Mouse (Mus musculus) neural tube, embryonic 12.5 days (tissue): ENCODE data around the gene Rbp7. TPM values are rescaled to one million over a fixed set of nuclear protein-coding genes. Genes with fewer than 3 reads are reported as not detected.

Experiments
- ATAC-seq: fragments of 200-750 bp; cut with Nextera tagmentation; 2 replicates; pipeline ENCODE4 v1.8.0; 2017; ENCODE audit warnings: low read depth, mild to moderate bottlenecking, moderate TSS enrichment, moderate library complexity; ENCODE audit not compliant: low FRiP score
- H3K27ac ChIP-seq: fragments of 300-500 bp; sonication (generic); 2 replicates; pipeline ENCODE4 v1.5.1; 2016
- H3K27me3 ChIP-seq: fragments of 300-500 bp; sonication (generic); replicated peaks from 2 replicates; pipeline ENCODE4 v1.6.1; 2016; ENCODE audit warnings: mild to moderate bottlenecking
- H3K36me3 ChIP-seq: fragments of 300-500 bp; sonication (generic); 2 replicates; pipeline ENCODE4 v1.6.1; 2016; ENCODE audit warnings: mild to moderate bottlenecking
- H3K4me1 ChIP-seq: fragments of 300-500 bp; sonication (generic); 2 replicates; pipeline ENCODE4 v1.6.1; 2016
- H3K4me2 ChIP-seq: fragments of 300-500 bp; sonication (generic); replicated peaks from 2 replicates; pipeline ENCODE4 v1.6.1; 2016; ENCODE audit warnings: mild to moderate bottlenecking
- H3K4me3 ChIP-seq: fragments of 300-500 bp; sonication (generic); 2 replicates; pipeline ENCODE4 v1.5.1; 2016
- H3K9ac ChIP-seq: fragments of 300-500 bp; sonication (generic); 2 replicates; pipeline ENCODE4 v1.6.1; 2016; ENCODE audit warnings: mild to moderate bottlenecking
- H3K9me3 ChIP-seq: fragments of 300-500 bp; sonication (generic); 2 replicates; pipeline ENCODE4 v1.6.1; 2016; ENCODE audit warnings: mild to moderate bottlenecking
- WGBS: fragments of 180-500 bp; shearing (Covaris S2); methylation state at CpG from one replicate; pipeline ENCODE4 v1.1.7; 2016; 5-methylcytosine and 5-hydroxymethylcytosine counted together
- polyA plus RNA-seq: library from polyadenylated mRNA; unstranded; fragments of >200 nt; fragmentation: Nextera tagmentation; extraction: Ambion mirVana; gene quantifications from 2 replicates; pipeline ENCODE4 v1.2.1, GENCODE M21; 2016

The Rbp7 gene
- polyA plus RNA-seq, 1 experiment from 2014 or later = not detected

GRCm38 (mm10) chr4:149417854-149418365, 36.9 kb downstream of the Rbp7 start:
- 84% methylated on average over 5 of the region's 5 CpGs for WGBS
- H3K9me3 ChIP-seq = no peaks in the 10 kb centered on the region
- no peak for ATAC-seq
- no peak overlapping the region for H3K4me3 ChIP-seq
- no peaks in the 10 kb centered on the region for H3K36me3 ChIP-seq
- no peaks in the 10 kb centered on the region for H3K27me3 ChIP-seq
- H3K4me2 ChIP-seq = no peak overlapping the region
- H3K4me1 ChIP-seq = peaks cover 47% of the 10 kb centered on the region
- H3K9ac ChIP-seq = no peak overlapping the region
- H3K27ac ChIP-seq = no peak overlapping the region

- Histone ChIP-seq H3K4me1 (peaks cover 46% of the 10 kb centered on the region), H3K27ac (no peak overlapping the region), H3K4me3 (no peak overlapping the region), H3K9ac (no peak overlapping the region), H3K4me2 (no peak overlapping the region), H3K9me3 (no peaks in the 10 kb centered on the region), H3K36me3 (no peaks in the 10 kb centered on the region), H3K27me3 (no peaks in the 10 kb centered on the region)
- no peak for ATAC-seq
- 71% methylated on average over 2 of the region's 2 CpGs for WGBS
Measured at GRCm38 (mm10) chr4:149416986-149417385, 37.8 kb downstream of the Rbp7 start.

DNA sequence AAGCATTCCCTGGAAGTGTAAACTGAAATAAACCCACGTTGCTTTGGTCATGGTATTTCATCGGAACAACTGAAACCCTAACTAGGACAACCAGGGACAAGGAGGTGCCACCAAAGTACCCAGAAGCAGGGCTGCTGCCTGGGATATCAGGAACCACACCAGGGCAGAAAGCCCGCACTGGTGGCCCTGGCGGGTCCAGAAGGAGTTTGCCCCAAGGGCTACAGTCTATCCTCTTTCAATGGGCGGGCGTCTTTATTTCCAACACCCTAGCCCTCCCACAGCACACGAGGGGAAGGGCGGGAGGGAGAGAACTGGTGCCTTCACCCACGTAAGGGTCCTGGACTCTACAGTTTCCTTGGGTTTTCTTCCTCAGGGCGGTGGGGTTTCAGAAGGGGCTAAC, 38.4 kb downstream of the Rbp7 start:
- no peak overlapping the region for H3K4me3 ChIP-seq
- H3K9me3 ChIP-seq = no peaks in the 10 kb centered on the region
- no peak overlapping the region for H3K9ac ChIP-seq
- 59% methylated on average over 10 of the region's 10 CpGs for WGBS
- H3K36me3 ChIP-seq = no peaks in the 10 kb centered on the region
- H3K4me1 ChIP-seq = peaks cover 41% of the 10 kb centered on the region
- no peak for ATAC-seq
- H3K4me2 ChIP-seq = no peak overlapping the region
- H3K27me3 ChIP-seq = no peaks in the 10 kb centered on the region
- H3K27ac ChIP-seq = 0 out of 2 replicates have a peak overlapping the region, but pooled peaks have one; percentile 10

DNA sequence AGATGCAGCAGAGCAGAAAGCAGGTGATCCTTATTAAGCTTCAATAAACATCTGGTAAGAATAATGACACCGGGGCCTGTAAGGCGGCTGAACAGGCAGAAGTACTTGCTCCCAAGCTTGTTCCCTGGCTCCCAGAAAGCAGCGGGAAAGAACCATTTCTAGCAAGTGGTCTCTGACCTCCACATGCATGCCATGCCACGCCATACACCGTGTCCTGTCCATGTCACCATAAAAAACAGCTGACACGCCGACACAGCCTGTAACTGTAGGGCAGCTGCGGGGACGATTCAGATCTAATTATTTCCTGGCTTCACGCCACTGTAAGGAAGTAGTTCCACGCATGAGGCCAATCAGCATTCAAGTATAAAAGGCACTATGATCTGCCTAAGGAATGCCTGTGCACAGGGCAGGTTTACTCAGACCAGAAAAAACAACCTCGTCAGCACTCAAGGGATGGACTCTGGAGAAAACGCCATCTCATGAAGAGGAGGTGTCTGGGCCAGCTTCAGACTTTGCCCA, 39.1 kb downstream of the Rbp7 start:
- no peak for ATAC-seq
- Histone ChIP-seq H3K9me3 (no peaks in the 10 kb centered on the region), H3K27me3 (no peaks in the 10 kb centered on the region), H3K4me1 (peaks cover 35% of the 10 kb centered on the region), H3K4me2 (no peak overlapping the region), H3K9ac (no peak overlapping the region), H3K4me3 (no peak overlapping the region), H3K36me3 (no peaks in the 10 kb centered on the region), H3K27ac (0 out of 2 replicates have a peak overlapping the region, but pooled peaks have one; percentile 10)
- 52% methylated on average over 13 of the region's 13 CpGs for whole genome bisulfite sequencing

DNA sequence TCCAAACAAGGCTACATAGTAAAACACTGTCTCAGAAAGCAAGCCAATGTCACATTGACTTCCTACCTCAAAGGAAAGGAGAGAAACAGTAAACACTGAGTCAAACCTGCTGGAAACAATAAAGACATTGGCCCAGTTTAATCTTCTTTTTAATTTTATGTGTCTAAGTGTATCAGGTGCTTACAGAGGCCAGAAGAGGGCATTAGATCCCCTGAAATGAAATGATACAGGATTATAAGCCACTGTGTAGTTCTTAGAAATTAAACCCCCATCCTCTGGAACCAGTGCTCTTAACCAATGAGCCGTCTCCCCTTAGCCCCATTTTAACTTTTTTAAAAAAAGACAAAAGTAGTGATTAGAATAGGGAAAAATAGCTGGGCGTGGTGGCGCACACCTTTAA, 40.5 kb downstream of the Rbp7 start:
- no peak for ATAC-seq
- Histone ChIP-seq H3K4me3 (no peak overlapping the region), H3K27me3 (no peaks in the 10 kb centered on the region), H3K9ac (no peak overlapping the region), H3K36me3 (peaks cover 3% of the 10 kb centered on the region; the same call in 1 of the 2 replicates), H3K27ac (no peak overlapping the region), H3K4me1 (peaks cover 35% of the 10 kb centered on the region), H3K4me2 (no peak overlapping the region), H3K9me3 (no peaks in the 10 kb centered on the region)
- 96% methylated on average over 3 of the region's 3 CpGs for WGBS

DNA sequence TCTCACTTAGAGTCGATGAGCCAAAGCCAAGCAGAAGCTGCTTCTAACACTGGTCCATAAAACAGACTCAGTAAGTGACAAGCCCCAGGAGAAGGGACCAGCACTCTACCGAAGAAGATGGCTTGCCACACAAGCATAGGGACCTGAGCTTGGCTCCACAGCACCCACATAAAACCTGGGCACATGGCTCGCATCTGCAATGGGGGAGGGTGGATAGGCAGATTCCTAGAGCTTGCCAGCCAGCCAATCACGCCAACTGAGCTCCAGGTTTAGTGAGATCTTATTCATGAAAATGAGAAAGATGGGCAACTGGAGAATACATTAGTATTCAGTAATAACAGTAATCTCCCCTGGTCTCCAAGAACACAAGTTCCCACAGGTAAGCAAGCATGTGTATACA, 45.0 kb downstream of the Rbp7 start:
- no peak overlapping the region for H3K9ac ChIP-seq
- H3K27me3 ChIP-seq = no peaks in the 10 kb centered on the region
- H3K9me3 ChIP-seq = no peaks in the 10 kb centered on the region
- H3K4me1 ChIP-seq = peaks cover 8% of the 10 kb centered on the region; the same call in 1 of the 2 replicates
- H3K36me3 ChIP-seq = peaks cover 3% of the 10 kb centered on the region; the same call in 1 of the 2 replicates
- no peak for ATAC-seq
- H3K4me3 ChIP-seq = no peak overlapping the region
- 95% methylated on average over 4 of the region's 4 CpGs for WGBS
- H3K27ac ChIP-seq = no peak overlapping the region
- no peak overlapping the region for H3K4me2 ChIP-seq

- Histone ChIP-seq H3K27me3 (no peaks in the 10 kb centered on the region), H3K9me3 (no peaks in the 10 kb centered on the region), H3K4me2 (no peak overlapping the region), H3K9ac (no peak overlapping the region), H3K4me3 (no peak overlapping the region), H3K36me3 (peaks cover 3% of the 10 kb centered on the region; the same call in 1 of the 2 replicates), H3K4me1 (peaks cover 17% of the 10 kb centered on the region), H3K27ac (no peak overlapping the region)
- 90% methylated on average over 6 of the region's 6 CpGs for WGBS
- no peak for ATAC-seq
Measured at GRCm38 (mm10) chr4:149408331-149408730, 46.4 kb downstream of the Rbp7 start.

GRCm38 (mm10) chr4:149407461-149407860, 47.3 kb downstream of the Rbp7 start:
- no peak for ATAC-seq
- H3K9me3 ChIP-seq = no peaks in the 10 kb centered on the region
- peaks cover 20% of the 10 kb centered on the region for H3K4me1 ChIP-seq
- no peaks in the 10 kb centered on the region for H3K27me3 ChIP-seq
- H3K27ac ChIP-seq = no peak overlapping the region
- H3K9ac ChIP-seq = no peak overlapping the region
- 86% methylated on average over 5 of the region's 5 CpGs for WGBS
- no peak overlapping the region for H3K4me3 ChIP-seq
- no peak overlapping the region for H3K4me2 ChIP-seq
- peaks cover 3% of the 10 kb centered on the region; the same call in 1 of the 2 replicates for H3K36me3 ChIP-seq

DNA sequence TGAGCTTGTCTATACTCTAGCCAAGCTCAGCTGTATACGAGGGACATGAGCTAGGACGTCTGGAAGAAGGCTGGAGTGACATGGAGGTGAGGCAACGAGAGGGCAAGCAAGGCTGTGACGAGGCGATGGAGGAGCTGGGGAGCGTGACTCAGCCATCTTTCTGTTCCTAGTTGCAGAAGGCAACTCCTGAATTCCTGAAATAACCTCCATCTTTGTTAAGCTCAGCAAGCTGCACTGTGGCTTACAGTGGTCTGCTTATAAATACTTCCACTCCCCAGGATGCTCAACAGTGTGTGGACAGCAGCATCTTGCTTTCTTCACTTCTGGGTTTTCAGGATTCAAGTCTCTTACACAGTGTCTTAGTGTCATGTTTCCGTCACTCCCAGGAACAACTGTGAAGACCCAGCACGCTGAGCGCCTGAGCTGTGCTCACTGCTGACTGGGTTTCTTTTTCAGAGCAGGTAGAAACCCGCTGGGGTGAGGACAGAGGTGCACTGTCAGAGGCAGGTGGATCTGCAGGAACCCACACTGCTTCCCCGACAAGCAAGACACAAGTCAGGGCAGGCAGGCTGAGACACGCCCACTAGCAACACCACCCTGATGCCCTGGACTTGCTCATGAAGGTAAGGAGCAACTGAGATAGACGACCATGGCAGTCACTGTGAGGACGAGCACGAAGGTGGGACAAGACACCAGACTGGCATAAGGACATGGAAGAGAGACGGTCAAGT, 48.9 kb downstream of the Rbp7 start:
- peaks cover 3% of the 10 kb centered on the region; the same call in 1 of the 2 replicates for H3K36me3 ChIP-seq
- 79% methylated on average over 16 of the region's 16 CpGs for WGBS
- H3K27me3 ChIP-seq = no peaks in the 10 kb centered on the region
- no peak overlapping the region for H3K4me2 ChIP-seq
- H3K4me3 ChIP-seq = no peak overlapping the region
- no peak overlapping the region for H3K27ac ChIP-seq
- H3K9me3 ChIP-seq = no peaks in the 10 kb centered on the region
- no peak overlapping the region for H3K9ac ChIP-seq
- peaks cover 20% of the 10 kb centered on the region for H3K4me1 ChIP-seq
- ATAC-seq = no peak

DNA sequence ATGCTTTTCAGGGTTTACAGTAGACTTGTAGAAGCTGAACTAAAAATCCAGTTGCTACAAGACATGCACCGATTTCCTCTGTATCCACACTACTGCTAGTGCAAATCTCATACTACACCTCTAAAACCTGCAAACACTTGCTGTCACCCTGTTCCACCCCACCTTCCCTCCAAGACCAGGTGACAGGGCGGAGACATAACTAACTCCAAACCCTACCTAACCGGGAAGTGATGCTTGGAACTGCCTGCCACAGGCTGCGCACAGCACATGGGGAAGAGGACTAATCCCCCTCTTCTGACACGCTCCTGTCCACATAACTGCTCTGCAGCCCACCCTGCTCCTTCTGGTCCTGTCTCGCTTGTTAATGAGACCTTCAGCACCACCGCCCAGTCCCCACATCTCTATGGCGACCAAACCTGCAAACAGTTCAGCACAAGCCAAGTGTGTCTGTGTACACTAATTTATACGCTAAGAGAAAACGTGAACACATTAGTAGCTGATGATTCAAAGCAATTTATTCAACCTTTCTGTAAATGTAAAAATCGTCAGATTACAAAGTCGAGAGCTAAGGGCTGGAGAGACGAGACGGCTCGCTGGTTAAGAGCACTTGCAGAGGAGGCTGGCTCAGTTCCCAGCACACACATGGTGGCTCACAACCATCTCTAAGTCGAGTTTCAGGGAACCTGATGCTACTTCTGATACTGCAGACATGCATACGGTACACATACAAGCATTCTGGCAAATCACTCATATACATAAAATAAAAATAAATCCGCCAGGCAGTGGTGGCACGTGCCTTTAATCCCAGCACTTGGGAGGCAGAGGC, 49.9 kb downstream of the Rbp7 start:
- H3K27ac ChIP-seq = no peak overlapping the region
- WGBS = 66% methylated on average over 19 of the region's 19 CpGs
- H3K4me2 ChIP-seq = no peak overlapping the region
- no peaks in the 10 kb centered on the region for H3K9me3 ChIP-seq
- no peak overlapping the region for H3K9ac ChIP-seq
- no peak for ATAC-seq
- H3K36me3 ChIP-seq = no peaks in the 10 kb centered on the region
- no peak overlapping the region for H3K4me3 ChIP-seq
- H3K4me1 ChIP-seq = peaks cover 20% of the 10 kb centered on the region
- no peaks in the 10 kb centered on the region for H3K27me3 ChIP-seq

DNA sequence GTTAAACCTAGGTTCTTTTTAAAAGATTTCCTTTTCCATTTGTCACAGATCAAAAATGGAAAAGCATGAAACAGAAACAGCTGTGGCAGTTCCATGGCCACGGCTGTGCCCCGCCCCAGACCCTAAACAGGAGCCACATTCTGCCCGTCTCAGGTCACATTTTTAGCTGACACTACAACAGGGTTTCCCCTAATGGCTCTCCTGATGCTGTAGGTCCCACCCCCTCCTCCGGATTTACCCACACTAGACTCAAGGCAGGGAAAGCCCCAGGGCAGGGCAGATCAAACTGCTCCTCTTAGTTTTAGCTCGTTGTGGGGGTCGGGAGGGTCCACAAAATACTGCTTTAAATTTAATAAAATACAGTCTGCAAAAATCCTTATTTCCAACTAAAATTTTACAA, 51.7 kb downstream of the Rbp7 start:
- ATAC-seq = no peak
- Histone ChIP-seq H3K4me3 (no peak overlapping the region), H3K36me3 (peaks cover 8% of the 10 kb centered on the region), H3K27me3 (no peaks in the 10 kb centered on the region), H3K27ac (no peak overlapping the region), H3K4me1 (peaks cover 20% of the 10 kb centered on the region), H3K9ac (no peak overlapping the region), H3K4me2 (no peak overlapping the region), H3K9me3 (no peaks in the 10 kb centered on the region)
- 24% methylated on average over 6 of the region's 6 CpGs for WGBS

DNA sequence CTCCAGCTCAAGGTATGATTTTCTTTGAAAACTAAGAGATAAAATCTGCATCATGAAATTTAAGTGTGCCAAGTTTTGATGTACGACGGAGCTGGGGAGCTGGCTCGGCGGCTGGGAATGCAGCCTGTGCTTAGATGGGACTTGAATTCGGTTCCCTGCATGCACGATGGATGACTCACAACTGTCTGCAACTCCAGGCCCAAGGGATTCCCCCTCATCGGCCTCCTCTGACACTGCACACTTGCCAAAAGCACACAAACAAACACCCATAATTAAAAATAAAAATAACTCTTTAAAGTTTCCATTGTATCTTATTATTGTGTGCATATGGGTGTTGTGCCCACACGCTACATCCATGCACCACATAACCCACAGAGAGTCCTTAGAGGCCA, 53.2 kb downstream of the Rbp7 start:
- no peak overlapping the region for H3K27ac ChIP-seq
- H3K27me3 ChIP-seq = no peaks in the 10 kb centered on the region
- H3K4me3 ChIP-seq = no peak overlapping the region
- no peak overlapping the region for H3K4me2 ChIP-seq
- no peak for ATAC-seq
- H3K36me3 ChIP-seq = peaks cover 22% of the 10 kb centered on the region
- H3K9me3 ChIP-seq = no peaks in the 10 kb centered on the region
- H3K9ac ChIP-seq = no peak overlapping the region
- WGBS = 90% methylated on average over 8 of the region's 8 CpGs
- peaks cover 25% of the 10 kb centered on the region for H3K4me1 ChIP-seq
